Mouse (Mus musculus) erythroblast, embryonic 14.5 days (primary cell): ENCODE results near the gene Chpf2. TPM values are rescaled to one million over a fixed set of nuclear protein-coding genes. Genes with fewer than 3 reads are reported as not detected.

Source experiments
- H3K27me3 ChIP-seq: 2 replicates; pipeline ENCODE4 v1.6.1; 2012; ENCODE audit warnings: inconsistent platforms; ENCODE audit not compliant: control insufficient read depth
- H3K36me3 ChIP-seq: 2 replicates; pipeline ENCODE4 v1.6.1; 2012; ENCODE audit warnings: mild to moderate bottlenecking, inconsistent platforms; ENCODE audit not compliant: control insufficient read depth
- H3K4me1 ChIP-seq: 2 replicates; pipeline ENCODE4 v1.6.1; 2012; ENCODE audit warnings: inconsistent platforms; ENCODE audit not compliant: control insufficient read depth
- H3K4me3 ChIP-seq: replicated peaks from 2 replicates; pipeline ENCODE3; 2012; ENCODE audit warnings: moderate library complexity, mild to moderate bottlenecking, inconsistent platforms
- H3K9me3 ChIP-seq: 2 replicates; pipeline ENCODE4 v1.6.1; 2012; ENCODE audit warnings: low read length, inconsistent platforms, mixed read lengths; ENCODE audit not compliant: control insufficient read depth
- GATA1 ChIP-seq: IDR thresholded peaks from 2 replicates; pipeline ENCODE4 v1.6.1; 2012; ENCODE audit warnings: low read length, inconsistent platforms, mixed read lengths
- TAL1 ChIP-seq: IDR thresholded peaks from 3 replicates; pipeline ENCODE4 v1.6.1; 2012; ENCODE audit warnings: low read length, inconsistent platforms, mixed read lengths
- polyA plus RNA-seq: library from polyadenylated mRNA; stranded (reverse); fragments of >175 nt; gene quantifications from 2 replicates; pipeline ENCODE4 v1.2.3, GENCODE M21; 2012

Chpf2 gene
- polyA plus RNA-seq, 1 experiment = 0.89 TPM

- H3K9me3 ChIP-seq = no peaks in the 10 kb centered on the region
- H3K4me3 ChIP-seq = no peak overlapping the region
- H3K4me1 ChIP-seq = no peaks in the 10 kb centered on the region
- H3K36me3 ChIP-seq = no peaks in the 10 kb centered on the region
- H3K27me3 ChIP-seq = peaks cover 15% of the 10 kb centered on the region
- no peak for TF ChIP-seq GATA1
- TF ChIP-seq TAL1 = no peak
These were observed 25.1 kb downstream of the Chpf2 start for GRCm38 (mm10) chr5:24611366-24612301.

GRCm38 (mm10) chr5:24612302-24612649 lies 25.7 kb downstream of the Chpf2 start:
- Histone ChIP-seq H3K4me3 (no peak overlapping the region), H3K27me3 (peaks cover 8% of the 10 kb centered on the region), H3K4me1 (no peaks in the 10 kb centered on the region), H3K36me3 (no peaks in the 10 kb centered on the region), H3K9me3 (no peaks in the 10 kb centered on the region)
- TF ChIP-seq TAL1 (no peak), GATA1 (no peak)

GRCm38 (mm10) chr5:24615097-24615496 lies 28.6 kb downstream of the Chpf2 start:
- TF ChIP-seq TAL1 (no peak), GATA1 (no peak)
- no peaks in the 10 kb centered on the region for H3K27me3 ChIP-seq
- no peak overlapping the region for H3K4me3 ChIP-seq
- H3K9me3 ChIP-seq = no peaks in the 10 kb centered on the region
- H3K36me3 ChIP-seq = no peaks in the 10 kb centered on the region
- H3K4me1 ChIP-seq = no peaks in the 10 kb centered on the region

- Histone ChIP-seq H3K4me1 (no peaks in the 10 kb centered on the region), H3K4me3 (no peak overlapping the region), H3K27me3 (peaks cover 11% of the 10 kb centered on the region), H3K36me3 (no peaks in the 10 kb centered on the region), H3K9me3 (no peaks in the 10 kb centered on the region)
- no peak for TF ChIP-seq TAL1
- no peak for TF ChIP-seq GATA1
These were observed 32.4 kb downstream of the Chpf2 start for GRCm38 (mm10) chr5:24618921-24619320.

- Histone ChIP-seq H3K27me3 (peaks cover 22% of the 10 kb centered on the region), H3K36me3 (no peaks in the 10 kb centered on the region), H3K4me3 (no peak overlapping the region), H3K4me1 (no peaks in the 10 kb centered on the region), H3K9me3 (no peaks in the 10 kb centered on the region)
- no peak for TF ChIP-seq TAL1
- no peak for TF ChIP-seq GATA1
These were observed 33.6 kb downstream of the Chpf2 start for GRCm38 (mm10) chr5:24620116-24620515.

- H3K9me3 ChIP-seq = no peaks in the 10 kb centered on the region
- TF ChIP-seq TAL1 = no peak
- H3K36me3 ChIP-seq = no peaks in the 10 kb centered on the region
- peaks cover 23% of the 10 kb centered on the region for H3K27me3 ChIP-seq
- H3K4me1 ChIP-seq = no peaks in the 10 kb centered on the region
- no peak overlapping the region for H3K4me3 ChIP-seq
These were observed 34.1 kb downstream of the Chpf2 start for GRCm38 (mm10) chr5:24620626-24621025.

- no peak overlapping the region for H3K4me3 ChIP-seq
- H3K27me3 ChIP-seq = peaks cover 25% of the 10 kb centered on the region
- no peaks in the 10 kb centered on the region for H3K9me3 ChIP-seq
- H3K36me3 ChIP-seq = no peaks in the 10 kb centered on the region
- no peak for TF ChIP-seq TAL1
- no peak for TF ChIP-seq GATA1
- H3K4me1 ChIP-seq = no peaks in the 10 kb centered on the region
These were observed 36.0 kb downstream of the Chpf2 start for GRCm38 (mm10) chr5:24622386-24623040.

GRCm38 (mm10) chr5:24623041-24623985 lies 36.8 kb downstream of the Chpf2 start:
- H3K4me1 ChIP-seq = no peaks in the 10 kb centered on the region
- TF ChIP-seq TAL1 (no peak), GATA1 (no peak)
- H3K36me3 ChIP-seq = no peaks in the 10 kb centered on the region
- no peaks in the 10 kb centered on the region for H3K9me3 ChIP-seq
- peaks cover 25% of the 10 kb centered on the region for H3K27me3 ChIP-seq
- no peak overlapping the region for H3K4me3 ChIP-seq
